Mouse (Mus musculus): ENCODE results near the gene Oip5. TPM values are rescaled to one million over a fixed set of nuclear protein-coding genes. Genes with fewer than 3 reads are reported as not detected.

The Oip5 gene
- polyA plus RNA-seq, 1 experiment = 13.0 TPM

- H3K27ac ChIP-seq (ENCODE audit: control insufficient read depth, insufficient read depth, low read depth, low read length, poor library complexity) = no peak overlapping the region
- TF ChIP-seq POLR2A (IDR thresholded peaks at IDR 0.05; ENCODE audit: borderline replicate concordance, control insufficient read depth, low read depth, low read length) (no peak), CTCF (IDR thresholded peaks at IDR 0.05; ENCODE audit: control insufficient read depth, insufficient read depth, low read length) (no peak)
- WGBS = 11% methylated on average over 4 of the region's 4 CpGs
These were observed 23.0 kb downstream of the Oip5 start for GRCm38 (mm10) chr2:119595308-119595707.

GRCm38 (mm10) chr2:119594113-119594981 lies 23.9 kb downstream of the Oip5 start:
- TF ChIP-seq CTCF (IDR thresholded peaks at IDR 0.05; ENCODE audit: control insufficient read depth, insufficient read depth, low read length) (no peak), POLR2A (IDR thresholded peaks at IDR 0.05; ENCODE audit: borderline replicate concordance, control insufficient read depth, low read depth, low read length) (peak; percentile 94; the same call in 1 of the 2 replicates)
- peak overlapping the region; percentile 79 for H3K4me3 ChIP-seq (replicated peaks; ENCODE audit: control insufficient read depth, low read depth, low read length)
- WGBS = under 1% methylated on average over 60 of the region's 61 CpGs
- H3K4me1 ChIP-seq (ENCODE audit: control insufficient read depth, insufficient read depth, low read length) = peaks cover 2% of the 10 kb centered on the region; the same call in 1 of the 2 replicates
- H3K27ac ChIP-seq (ENCODE audit: control insufficient read depth, insufficient read depth, low read depth, low read length, poor library complexity) = peak overlapping the region; percentile 94

More at GRCm38 (mm10) chr2:119595308-119595707, 23.0 kb downstream of the Oip5 start:
- Histone ChIP-seq H3K4me3 (replicated peaks; ENCODE audit: control insufficient read depth, low read depth, low read length) (peak overlapping the region; percentile 79), H3K4me1 (ENCODE audit: control insufficient read depth, insufficient read depth, low read length) (peaks cover 2% of the 10 kb centered on the region; the same call in 1 of the 2 replicates)

DNA sequence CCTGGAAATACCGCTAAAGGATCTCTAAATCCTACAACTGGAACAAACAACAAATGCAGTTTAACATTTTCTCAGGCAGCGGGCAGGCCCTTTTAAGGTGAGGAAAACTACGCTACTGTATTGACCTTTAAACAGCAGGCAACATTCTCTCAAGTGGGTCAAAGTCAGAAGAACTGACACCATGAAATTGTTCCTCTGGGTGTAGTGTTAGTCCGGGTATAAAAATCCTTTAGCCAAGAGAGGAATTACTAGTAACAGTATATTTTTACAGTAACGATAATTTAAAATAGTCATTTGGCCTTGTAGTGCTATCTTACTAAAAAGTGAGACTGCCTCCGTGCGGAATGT lies 24.5 kb downstream of the Oip5 start:
- Histone ChIP-seq H3K4me1 (ENCODE audit: control insufficient read depth, insufficient read depth, low read length) (peaks cover 2% of the 10 kb centered on the region; the same call in 1 of the 2 replicates), H3K27ac (ENCODE audit: control insufficient read depth, insufficient read depth, low read depth, low read length, poor library complexity) (no peak overlapping the region), H3K4me3 (replicated peaks; ENCODE audit: control insufficient read depth, low read depth, low read length) (peak overlapping the region; percentile 43)
- WGBS = 23% methylated on average over 7 of the region's 7 CpGs
- TF ChIP-seq CTCF (IDR thresholded peaks at IDR 0.05; ENCODE audit: control insufficient read depth, insufficient read depth, low read length) = no peak
- no peak for TF ChIP-seq POLR2A (IDR thresholded peaks at IDR 0.05; ENCODE audit: borderline replicate concordance, control insufficient read depth, low read depth, low read length)

GRCm38 (mm10) chr2:119591247-119591646 lies 27.0 kb downstream of the Oip5 start:
- H3K4me1 ChIP-seq (ENCODE audit: control insufficient read depth, insufficient read depth, low read length) = no peaks in the 10 kb centered on the region
- 83% methylated on average over 3 of the region's 3 CpGs for WGBS
- H3K27ac ChIP-seq (ENCODE audit: control insufficient read depth, insufficient read depth, low read depth, low read length, poor library complexity) = no peak overlapping the region
- H3K4me3 ChIP-seq (replicated peaks; ENCODE audit: control insufficient read depth, low read depth, low read length) = no peak overlapping the region
- TF ChIP-seq POLR2A (IDR thresholded peaks at IDR 0.05; ENCODE audit: borderline replicate concordance, control insufficient read depth, low read depth, low read length) (no peak), CTCF (IDR thresholded peaks at IDR 0.05; ENCODE audit: control insufficient read depth, insufficient read depth, low read length) (no peak)

- no peak overlapping the region for H3K27ac ChIP-seq (ENCODE audit: control insufficient read depth, insufficient read depth, low read depth, low read length, poor library complexity)
- TF ChIP-seq POLR2A (IDR thresholded peaks at IDR 0.05; ENCODE audit: borderline replicate concordance, control insufficient read depth, low read depth, low read length) (no peak), CTCF (IDR thresholded peaks at IDR 0.05; ENCODE audit: control insufficient read depth, insufficient read depth, low read length) (peak; percentile 93)
- WGBS = 23% methylated on average over 4 of the region's 4 CpGs
These were observed 30.9 kb downstream of the Oip5 start for GRCm38 (mm10) chr2:119587383-119587782.

GRCm38 (mm10) chr2:119584282-119584681 lies 34.0 kb downstream of the Oip5 start:
- no peak overlapping the region for H3K27ac ChIP-seq (ENCODE audit: control insufficient read depth, insufficient read depth, low read depth, low read length, poor library complexity)
- no peak for TF ChIP-seq CTCF (IDR thresholded peaks at IDR 0.05; ENCODE audit: control insufficient read depth, insufficient read depth, low read length)
- TF ChIP-seq POLR2A (IDR thresholded peaks at IDR 0.05; ENCODE audit: borderline replicate concordance, control insufficient read depth, low read depth, low read length) = no peak
- no peaks in the 10 kb centered on the region for H3K4me1 ChIP-seq (ENCODE audit: control insufficient read depth, insufficient read depth, low read length)
- WGBS = 55% methylated on average over 8 of the region's 8 CpGs
- H3K4me3 ChIP-seq (replicated peaks; ENCODE audit: control insufficient read depth, low read depth, low read length) = no peak overlapping the region

More at GRCm38 (mm10) chr2:119587383-119587782, 30.9 kb downstream of the Oip5 start:
- Histone ChIP-seq H3K4me1 (ENCODE audit: control insufficient read depth, insufficient read depth, low read length) (no peaks in the 10 kb centered on the region), H3K4me3 (replicated peaks; ENCODE audit: control insufficient read depth, low read depth, low read length) (no peak overlapping the region)

DNA sequence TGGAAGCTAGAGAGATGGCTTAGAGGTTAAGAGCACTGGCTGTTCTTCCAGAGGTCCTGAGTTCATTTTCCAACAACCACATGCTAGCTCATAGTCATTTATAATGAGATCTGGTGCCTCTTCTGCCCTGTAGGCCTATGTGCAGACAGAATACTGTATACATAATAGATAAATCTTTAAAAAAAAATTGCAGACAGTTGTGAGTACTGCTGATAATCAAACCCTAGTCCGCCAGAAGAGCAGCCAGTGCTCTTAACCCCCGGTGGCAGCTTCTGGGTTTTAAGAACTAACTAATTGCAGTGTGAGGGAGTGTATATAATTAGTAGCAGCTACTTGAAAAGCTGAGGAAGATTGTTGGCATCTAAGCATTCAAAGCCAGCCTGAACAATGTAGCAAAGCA lies 34.8 kb downstream of the Oip5 start:
- TF ChIP-seq CTCF (IDR thresholded peaks at IDR 0.05; ENCODE audit: control insufficient read depth, insufficient read depth, low read length) (no peak), POLR2A (IDR thresholded peaks at IDR 0.05; ENCODE audit: borderline replicate concordance, control insufficient read depth, low read depth, low read length) (no peak)

DNA sequence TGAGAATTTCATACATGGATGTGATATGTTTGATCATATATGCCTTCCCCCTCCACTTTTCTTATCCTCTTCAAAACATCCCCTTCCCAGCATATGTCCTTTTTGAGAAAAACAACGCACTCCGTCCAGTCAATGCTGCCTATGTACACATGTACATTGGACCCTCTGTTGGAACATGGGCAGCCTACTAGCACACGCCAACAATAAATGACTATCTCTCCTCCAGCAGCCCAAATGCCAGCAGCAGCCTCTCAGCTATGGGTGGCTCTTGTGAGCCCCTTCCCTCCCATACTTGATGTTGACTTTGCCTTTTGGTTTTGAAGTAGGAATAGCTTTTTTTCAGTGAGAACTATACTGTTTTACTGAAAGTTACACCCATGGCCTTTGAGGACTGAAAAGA lies 36.7 kb downstream of the Oip5 start:
- TF ChIP-seq POLR2A (IDR thresholded peaks at IDR 0.05; ENCODE audit: borderline replicate concordance, control insufficient read depth, low read depth, low read length) (no peak), CTCF (IDR thresholded peaks at IDR 0.05; ENCODE audit: control insufficient read depth, insufficient read depth, low read length) (no peak)
- H3K4me1 ChIP-seq (ENCODE audit: control insufficient read depth, insufficient read depth, low read length) = no peaks in the 10 kb centered on the region
- 85% methylated on average over 3 of the region's 3 CpGs for WGBS
- H3K27ac ChIP-seq (ENCODE audit: control insufficient read depth, insufficient read depth, low read depth, low read length, poor library complexity) = no peak overlapping the region
- H3K4me3 ChIP-seq (replicated peaks; ENCODE audit: control insufficient read depth, low read depth, low read length) = no peak overlapping the region

More for the DNA sequence above, 34.8 kb downstream of the Oip5 start:
- Histone ChIP-seq H3K27ac (ENCODE audit: control insufficient read depth, insufficient read depth, low read depth, low read length, poor library complexity) (no peak overlapping the region), H3K4me3 (replicated peaks; ENCODE audit: control insufficient read depth, low read depth, low read length) (no peak overlapping the region), H3K4me1 (ENCODE audit: control insufficient read depth, insufficient read depth, low read length) (no peaks in the 10 kb centered on the region)
- WGBS = 45% methylated on average over 2 of the region's 2 CpGs

All from bone marrow, adult 2 months (tissue).